23 mouse cellular contexts compared by ENCODE assay signal in genomic region chr13:17754997-17755396, GRCm38 (mm10). TPM values are rescaled to one million over a fixed set of nuclear protein-coding genes. Genes with fewer than 3 reads are reported as not detected.
DNase-seq lines count a peak whose midpoint lies in the region; ATAC-seq lines count a peak whose summit lies in the region.
"Had no signal": no experiment of that assay in that cellular context is flagged by ENCODE, and none has a peak within 500 bp of the region (broad histone marks: within the 10 kb centered on the region; RNA-seq: fewer than 3 reads in every experiment).

No protein-coding gene starts in this region.

- DNase-seq in lung, postnatal 25 days (ENCODE audit: low spot score), result peak; percentile 17
- no peak for DNase-seq in lung, adult 18-20 months
- peak; percentile 36 to 42 for DNase-seq in B cell, adult 2 months
- no peak for DNase-seq in ovary, postnatal 36 days (ENCODE audit: low spot score)
- DNase-seq: adrenal gland, postnatal 10 days; cerebellum, adult 11 months; cerebellum, adult 9-11 months; gastrocnemius, adult 2 months; gastrocnemius, postnatal 36 days; heart, postnatal 10 days; kidney, adult 18-20 months; kidney, postnatal 36 days; left cerebral cortex, postnatal 4 days; liver, embryonic 13.5 days; lung, adult 2 months; thymus, postnatal 14 days had no signal

- peak; percentile 99 for ATAC-seq in megakaryocyte, adult 5-6 weeks (ENCODE audit: poor library complexity, severe bottlenecking)
- ATAC-seq in neutrophil, adult 5-6 weeks (ENCODE audit: extremely low read depth, insufficient number of reproducible peaks, low FRiP score, poor library complexity, severe bottlenecking), result peak; percentile 58; the same call in 1 of the 2 replicates
- ATAC-seq in erythroblast, adult 5-6 weeks (replicated peaks; ENCODE audit: low FRiP score, poor library complexity, severe bottlenecking), result no peak
- ATAC-seq in megakaryocyte-erythroid progenitor cell, adult 5-6 weeks (replicated peaks; ENCODE audit: low FRiP score, low TSS enrichment, poor library complexity, severe bottlenecking), result no peak
- ATAC-seq: forebrain, embryonic 16.5 days; hindbrain, embryonic 16.5 days; midbrain, embryonic 13.5 days had no signal

RNA-seq across cellular contexts. Expression of gene Cdk13, which starts 49.9 kb away (rescaled TPM):
- 94.3 and 96.4 TPM in 2 replicates for total RNA-seq in megakaryocyte, adult 5-6 weeks (2015)
- total RNA-seq in megakaryocyte, adult 5-6 weeks (2017), result 90.3 and 101 TPM in 2 replicates
- total RNA-seq in neutrophil, adult 5-6 weeks (2017), result 195 and 196 TPM in 2 replicates
- 38.6 and 42.0 TPM in 2 replicates for total RNA-seq in erythroblast, adult 5-6 weeks (2015; ENCODE audit: low replicate concordance)
- 48.7 and 49.8 TPM in 2 replicates for total RNA-seq in erythroblast, adult 5-6 weeks (2017; ENCODE audit: low replicate concordance)
- 65.4 and 76.8 TPM in 2 replicates for total RNA-seq in megakaryocyte-erythroid progenitor cell, adult 5-6 weeks (2014; fragmentation: Nextera tagmentation)
- total RNA-seq in megakaryocyte-erythroid progenitor cell, adult 5-6 weeks (2017), result 71.8 and 111 TPM in 2 replicates

RNA-seq across cellular contexts. Expression of gene Sugct, which starts 59.6 kb away (rescaled TPM):
- total RNA-seq in megakaryocyte, adult 5-6 weeks (2015), result 0.18 and 0.73 TPM in 2 replicates
- 0.11 and 0.98 TPM in 2 replicates for total RNA-seq in megakaryocyte, adult 5-6 weeks (2017)
- 0.35 TPM in 1 of 2 replicates, not detected in the other for total RNA-seq in neutrophil, adult 5-6 weeks (2017)
- 0.38 TPM in 1 of 2 replicates, not detected in the other for total RNA-seq in erythroblast, adult 5-6 weeks (2015; ENCODE audit: low replicate concordance)
- total RNA-seq in erythroblast, adult 5-6 weeks (2017; ENCODE audit: low replicate concordance), result not detected in 2 replicates
- total RNA-seq in megakaryocyte-erythroid progenitor cell, adult 5-6 weeks (2014; fragmentation: Nextera tagmentation), result 2.2 TPM in 1 of 2 replicates, not detected in the other
- 1.1 TPM in 1 of 2 replicates, not detected in the other for total RNA-seq in megakaryocyte-erythroid progenitor cell, adult 5-6 weeks (2017)

Comparison
In these comparisons a context has a peak if more than half of its experiments do, and no peak if none do; other contexts are left out.
1. DNase-seq: peak in lung, postnatal 25 days (single experiment) and B cell, adult 2 months (2 of 2); none in lung, adult 18-20 months (0 of 2) and ovary, postnatal 36 days (single experiment).
2. ATAC-seq: peak in megakaryocyte, adult 5-6 weeks (single experiment) and neutrophil, adult 5-6 weeks (single experiment); none in erythroblast, adult 5-6 weeks (single experiment) and megakaryocyte-erythroid progenitor cell, adult 5-6 weeks (single experiment).